Mouse (Mus musculus) G1E (cell line): ENCODE results near the gene Parva. TPM values are rescaled to one million over a fixed set of nuclear protein-coding genes. Genes with fewer than 3 reads are reported as not detected.

Source experiments
- ATAC-seq: 2 replicates; pipeline ENCODE4 v1.8.0; 2016; ENCODE audit warnings: mild to moderate bottlenecking; ENCODE audit not compliant: insufficient number of reproducible peaks, poor library complexity, low FRiP score, severe bottlenecking; ENCODE audit errors: extremely low read depth
- DNase-seq: peaks from one replicate; pipeline ENCODE4 v3.0.0; 2012; ENCODE audit warnings: low spot score
- H3K27me3 ChIP-seq: 2 replicates; pipeline ENCODE4 v1.6.1; 2012; ENCODE audit warnings: mild to moderate bottlenecking, low read length, inconsistent platforms; ENCODE audit not compliant: insufficient read depth
- H3K36me3 ChIP-seq: replicated peaks from 2 replicates; pipeline ENCODE3; 2012; ENCODE audit warnings: mild to moderate bottlenecking, inconsistent platforms
- H3K4me1 ChIP-seq: 2 replicates; pipeline ENCODE4 v1.6.1; 2012; ENCODE audit warnings: low read depth, low read length, inconsistent platforms, mixed read lengths; ENCODE audit not compliant: insufficient read depth
- H3K4me3 ChIP-seq: 2 replicates; pipeline ENCODE4 v1.5.1; 2012; ENCODE audit warnings: low read depth, mild to moderate bottlenecking, inconsistent platforms, low read length, moderate library complexity, mixed read lengths
- H3K9me3 ChIP-seq: replicated peaks from 2 replicates; pipeline ENCODE4 v1.6.1; 2012; ENCODE audit warnings: inconsistent platforms
- CTCF ChIP-seq: IDR thresholded peaks from 2 replicates; pipeline ENCODE4 v1.5.1; 2012; ENCODE audit warnings: low read depth, low read length, inconsistent platforms, mixed read lengths
- GATA1 ChIP-seq: IDR thresholded peaks from 2 replicates; pipeline ENCODE4 v1.6.1; 2012; ENCODE audit warnings: borderline replicate concordance, low read length, inconsistent platforms, mixed read lengths
- GATA2 ChIP-seq: IDR thresholded peaks from 2 replicates; pipeline ENCODE4 v1.6.1; 2012; ENCODE audit warnings: low read depth, low read length, inconsistent platforms, borderline replicate concordance
- POLR2AphosphoS5 ChIP-seq: IDR thresholded peaks from 2 replicates; pipeline ENCODE4 v1.6.1; 2012; ENCODE audit warnings: low read depth, low read length, inconsistent platforms; ENCODE audit not compliant: insufficient replicate concordance
- TAL1 ChIP-seq: conservative IDR thresholded peaks from 2 replicates; pipeline ENCODE4 v1.6.1; 2012; ENCODE audit warnings: low read depth, low read length, inconsistent platforms, mixed read lengths
- polyA plus RNA-seq: library from polyadenylated mRNA; stranded (reverse); fragments of >175 nt; gene quantifications from 2 replicates; pipeline ENCODE4 v1.2.3, GENCODE M21; 2012
- total RNA-seq, 2 experiments: library from RNA; stranded (forward) in 1 of 2; stranded (reverse) in 1 of 2; fragments of 200-1000 nt in 1 of 2; fragments of >200 nt in 1 of 2; fragmentation: Nextera tagmentation in 1 of 2; gene quantifications; 2 replicates each; pipeline ENCODE4 v1.2.3; 2014 to 2017

The Parva gene
- total and polyA plus RNA-seq, 3 experiments, result 0.05 TPM; not detected in 2

GRCm38 (mm10) chr7:112503917-112504316 is 76.6 kb downstream of the Parva start:
- Histone ChIP-seq H3K4me1 (no peaks in the 10 kb centered on the region), H3K27me3 (no peaks in the 10 kb centered on the region), H3K36me3 (no peaks in the 10 kb centered on the region), H3K4me3 (no peak overlapping the region), H3K9me3 (peaks cover 33% of the 10 kb centered on the region)
- TF ChIP-seq CTCF, result no peak
- TF ChIP-seq POLR2AphosphoS5, result no peak
- TF ChIP-seq GATA2, result no peak
- TF ChIP-seq TAL1, result no peak
- no peak for TF ChIP-seq GATA1
- DNase-seq (no peak), ATAC-seq (no peak)

DNA sequence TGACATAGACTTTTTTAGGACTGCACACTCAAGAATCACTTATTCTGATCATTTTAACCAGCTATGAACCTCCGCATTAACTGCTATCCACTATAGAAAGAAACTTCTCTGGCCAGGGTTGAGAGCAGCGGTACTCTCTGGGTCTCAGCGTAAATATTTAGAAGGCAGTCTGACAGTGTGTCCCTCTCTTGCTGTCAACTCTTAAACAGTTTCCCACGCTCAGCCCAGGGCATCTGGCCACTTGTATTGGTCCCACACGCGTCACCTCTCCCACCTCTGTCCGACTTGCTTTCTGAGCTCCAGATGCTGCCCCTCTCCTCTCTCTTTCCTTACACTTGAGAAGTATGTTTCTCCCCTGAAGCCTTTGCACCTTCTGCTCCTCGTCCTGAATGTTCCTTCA is 81.8 kb downstream of the Parva start:
- Histone ChIP-seq H3K27me3 (no peaks in the 10 kb centered on the region), H3K9me3 (peaks cover 36% of the 10 kb centered on the region), H3K4me1 (no peaks in the 10 kb centered on the region), H3K4me3 (no peak overlapping the region), H3K36me3 (no peaks in the 10 kb centered on the region)
- no peak for ATAC-seq
- no peak for DNase-seq
- no peak for TF ChIP-seq TAL1
- no peak for TF ChIP-seq POLR2AphosphoS5
- TF ChIP-seq GATA1, result no peak
- no peak for TF ChIP-seq GATA2
- no peak for TF ChIP-seq CTCF

DNA sequence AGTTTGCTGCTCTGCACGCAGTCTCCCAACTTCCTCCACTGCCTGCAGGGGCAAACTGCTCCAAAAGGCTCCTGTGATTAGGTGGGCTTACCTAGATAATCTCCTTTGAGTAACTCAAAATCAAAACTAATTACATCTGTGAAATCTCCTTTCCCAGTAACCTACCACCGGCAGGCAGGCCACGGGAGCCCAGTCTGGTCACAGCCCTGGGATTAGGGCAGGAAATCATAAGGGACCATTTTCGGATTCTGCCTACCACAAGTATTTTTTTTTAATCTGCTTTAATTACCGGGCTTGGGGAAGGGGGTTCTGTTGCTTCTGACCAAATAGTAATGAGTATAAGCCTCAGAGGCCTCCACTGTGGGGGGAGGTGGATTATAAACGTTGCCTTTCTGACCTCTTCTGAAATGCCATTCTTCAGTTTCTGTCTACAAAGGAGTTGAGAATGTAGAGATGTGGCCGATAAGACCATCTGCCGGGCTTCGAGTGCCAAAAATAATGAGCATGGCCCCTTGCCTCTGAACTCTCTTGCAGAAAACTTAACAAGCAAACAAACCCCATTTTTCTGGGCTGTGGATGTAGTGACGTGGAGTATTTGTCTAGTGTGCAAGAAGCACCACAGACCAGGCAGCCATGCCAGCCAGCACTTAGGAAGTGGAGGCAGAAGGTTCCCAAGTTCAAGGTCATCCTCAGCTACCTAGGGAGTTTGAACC is 83.2 kb downstream of the Parva start:
- H3K9me3 ChIP-seq, result peaks cover 31% of the 10 kb centered on the region
- ATAC-seq (no peak), DNase-seq (no peak)
- H3K36me3 ChIP-seq, result no peaks in the 10 kb centered on the region
- no peak for TF ChIP-seq GATA2
- TF ChIP-seq TAL1, result no peak
- no peak for TF ChIP-seq GATA1
- no peak for TF ChIP-seq CTCF
- no peak for TF ChIP-seq POLR2AphosphoS5
- no peak overlapping the region for H3K4me3 ChIP-seq
- H3K4me1 ChIP-seq, result no peaks in the 10 kb centered on the region
- no peaks in the 10 kb centered on the region for H3K27me3 ChIP-seq

- Histone ChIP-seq H3K4me3 (no peak overlapping the region), H3K9me3 (peaks cover 30% of the 10 kb centered on the region), H3K4me1 (no peaks in the 10 kb centered on the region), H3K27me3 (no peaks in the 10 kb centered on the region), H3K36me3 (no peaks in the 10 kb centered on the region)
- ATAC-seq, result no peak
- no peak for DNase-seq
- no peak for TF ChIP-seq CTCF
- TF ChIP-seq TAL1, result no peak
- no peak for TF ChIP-seq POLR2AphosphoS5
- TF ChIP-seq GATA2, result no peak
- TF ChIP-seq GATA1, result no peak
Measured at GRCm38 (mm10) chr7:112511309-112511708, 84.0 kb downstream of the Parva start.

DNA sequence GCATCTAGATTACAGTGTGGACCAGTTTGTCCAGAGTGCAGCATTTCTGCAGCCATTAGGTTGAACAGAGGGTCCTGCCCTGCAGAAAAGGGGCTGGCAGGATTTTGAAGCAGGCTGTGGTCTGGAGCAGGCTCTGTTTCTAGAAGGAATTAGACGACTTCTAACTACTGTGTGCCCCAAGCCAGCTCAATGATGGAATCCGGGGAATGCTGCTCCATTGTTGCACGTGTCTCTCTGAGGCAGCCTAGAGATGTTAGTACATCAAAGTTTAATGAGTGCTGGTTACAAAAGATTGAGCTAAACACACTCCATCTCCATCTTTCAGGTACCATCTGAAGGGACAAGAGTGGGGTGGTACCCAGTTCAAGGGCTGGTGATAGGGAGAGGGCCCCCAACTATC is 85.0 kb downstream of the Parva start:
- Histone ChIP-seq H3K4me3 (no peak overlapping the region), H3K4me1 (no peaks in the 10 kb centered on the region), H3K9me3 (peaks cover 27% of the 10 kb centered on the region), H3K36me3 (no peaks in the 10 kb centered on the region), H3K27me3 (no peaks in the 10 kb centered on the region)
- TF ChIP-seq POLR2AphosphoS5 (no peak), TAL1 (no peak), GATA2 (no peak), GATA1 (no peak), CTCF (no peak)
- DNase-seq (no peak), ATAC-seq (no peak)

DNA sequence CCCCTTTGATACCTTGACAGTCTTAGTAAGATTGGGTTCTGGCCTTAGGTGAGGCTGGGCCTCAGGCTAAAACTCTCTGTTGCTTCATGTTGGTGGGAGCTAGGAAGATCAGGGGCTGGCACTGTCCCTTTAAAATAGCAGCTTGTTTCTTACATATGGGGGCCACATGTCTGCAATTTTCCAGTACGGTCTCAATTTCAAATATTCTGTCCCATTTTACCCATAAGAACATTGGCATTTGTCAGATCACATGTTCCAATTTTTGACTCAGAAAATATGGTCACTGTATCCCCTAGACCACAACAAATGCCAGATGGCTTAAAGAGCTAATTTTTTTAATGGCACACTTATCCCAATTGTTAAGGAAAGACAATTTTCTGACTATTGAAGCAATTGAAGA is 85.6 kb downstream of the Parva start:
- no peak for TF ChIP-seq GATA2
- TF ChIP-seq TAL1, result no peak
- TF ChIP-seq GATA1, result no peak
- no peak for TF ChIP-seq POLR2AphosphoS5
- no peak for TF ChIP-seq CTCF
- no peaks in the 10 kb centered on the region for H3K27me3 ChIP-seq
- no peaks in the 10 kb centered on the region for H3K36me3 ChIP-seq
- ATAC-seq, result no peak
- no peak overlapping the region for H3K4me3 ChIP-seq
- no peaks in the 10 kb centered on the region for H3K4me1 ChIP-seq
- DNase-seq, result no peak
- H3K9me3 ChIP-seq, result peaks cover 21% of the 10 kb centered on the region
